Mouse (Mus musculus): ENCODE results near the gene Blcap. TPM values are rescaled to one million over a fixed set of nuclear protein-coding genes. Genes with fewer than 3 reads are reported as not detected.
A peak's percentile ranks its signal among the peaks of the same experiment; 100 is the strongest.

Blcap gene
- total and polyA plus RNA-seq, 3 experiments: 54.3 to 62.4 (median 55.6) TPM

DNA sequence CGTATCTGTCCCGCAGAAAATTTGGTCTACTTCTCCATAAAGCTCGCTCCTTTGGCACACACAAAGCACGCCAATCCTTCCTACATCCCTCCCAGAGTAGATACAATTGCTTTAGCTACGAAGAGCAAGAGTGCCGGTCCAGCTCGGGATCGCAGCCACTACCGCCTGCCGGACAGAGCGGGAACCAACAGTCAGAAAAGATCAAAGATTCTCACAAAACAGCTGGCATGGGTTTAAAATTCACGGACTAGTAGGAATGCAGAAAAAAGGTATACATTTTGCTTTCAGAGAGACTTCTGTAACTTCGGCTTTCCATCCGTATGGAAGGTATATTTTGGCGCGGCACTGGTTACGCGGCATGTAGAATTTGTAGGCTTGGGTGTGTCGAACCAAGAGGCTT, 11.6 kb downstream of the Blcap start:
- Histone ChIP-seq H3K9ac (ENCODE audit: low read depth, low read length) (no peak overlapping the region), H3K4me1 (ENCODE audit: control insufficient read depth, insufficient read depth, low read length) (peaks cover 5% of the 10 kb centered on the region), H3K79me2 (replicated peaks; ENCODE audit: control insufficient read depth, insufficient read depth, low read length) (no peaks in the 10 kb centered on the region; the same call in 1 of the 2 replicates), H3K27me3 (ENCODE audit: control insufficient read depth, insufficient read depth, low read length) (no peaks in the 10 kb centered on the region), H3K27ac (no peak overlapping the region), H3K36me3 (ENCODE audit: control insufficient read depth, insufficient read depth, low read length) (no peaks in the 10 kb centered on the region), H3K4me3 (no peak overlapping the region)
- no peak for TF ChIP-seq POLR2A (IDR thresholded peaks at IDR 0.05; ENCODE audit: insufficient read depth, low read depth, low read length)
- TF ChIP-seq CTCF (IDR thresholded peaks at IDR 0.05): no peak
- no peak for TF ChIP-seq EP300 (IDR thresholded peaks at IDR 0.05; ENCODE audit: insufficient read depth, low read depth, low read length)
- 68% methylated on average over 19 of the region's 19 CpGs for WGBS
- intact Hi-C loops (cut with DNase I): no loop called here
- DNase-seq: no peak

DNA sequence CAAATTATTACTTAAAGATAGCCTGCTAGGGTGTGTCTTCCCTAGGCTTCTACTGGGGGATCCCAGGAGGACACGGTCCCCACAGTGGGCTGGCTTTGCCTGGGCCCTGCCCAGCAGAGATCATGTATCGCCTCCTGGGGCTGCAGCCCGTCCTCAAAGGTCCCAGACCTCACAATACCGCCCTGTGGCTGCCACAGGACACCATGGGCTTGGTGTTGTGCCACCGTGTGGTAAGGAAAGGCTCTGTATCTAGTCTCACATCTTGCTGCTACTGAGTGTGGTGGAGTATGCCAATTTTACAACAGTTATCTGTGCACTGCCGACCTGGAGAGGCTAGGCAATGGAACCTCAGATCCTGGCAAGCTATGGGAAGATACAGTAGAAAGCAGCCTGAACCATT, 12.6 kb downstream of the Blcap start:
- Histone ChIP-seq H3K4me3 (no peak overlapping the region), H3K36me3 (ENCODE audit: control insufficient read depth, insufficient read depth, low read length) (no peaks in the 10 kb centered on the region), H3K79me2 (replicated peaks; ENCODE audit: control insufficient read depth, insufficient read depth, low read length) (no peaks in the 10 kb centered on the region; the same call in 1 of the 2 replicates), H3K27ac (no peak overlapping the region), H3K4me1 (ENCODE audit: control insufficient read depth, insufficient read depth, low read length) (peaks cover 5% of the 10 kb centered on the region), H3K27me3 (ENCODE audit: control insufficient read depth, insufficient read depth, low read length) (no peaks in the 10 kb centered on the region), H3K9ac (ENCODE audit: low read depth, low read length) (no peak overlapping the region)
- 65% methylated on average over 6 of the region's 6 CpGs for WGBS
- no peak for DNase-seq
- TF ChIP-seq EP300 (IDR thresholded peaks at IDR 0.05; ENCODE audit: insufficient read depth, low read depth, low read length) (no peak), CTCF (IDR thresholded peaks at IDR 0.05) (peak; percentile 30)
- intact Hi-C loops (cut with DNase I): no loop called here

DNA sequence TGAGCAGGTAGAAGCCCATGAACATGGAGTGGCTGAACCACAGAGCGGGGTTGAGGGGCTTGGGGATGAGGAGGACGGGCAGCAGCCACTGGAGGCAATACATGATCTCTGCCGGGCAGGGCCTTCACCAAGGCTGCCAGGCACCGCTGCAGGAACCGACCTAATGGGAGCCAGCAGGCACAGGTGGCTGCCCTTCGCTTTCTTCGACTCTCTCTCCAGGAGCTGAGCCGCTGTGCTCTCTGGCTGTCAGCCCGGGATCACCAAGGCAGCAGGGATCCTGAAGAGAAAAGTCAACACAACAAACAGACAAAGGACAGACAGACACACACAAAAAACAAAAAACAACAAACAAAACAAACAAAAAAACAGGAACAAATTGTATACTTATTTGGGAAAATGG, 13.0 kb downstream of the Blcap start:
- Histone ChIP-seq H3K9ac (ENCODE audit: low read depth, low read length) (no peak overlapping the region), H3K27ac (no peak overlapping the region), H3K4me1 (ENCODE audit: control insufficient read depth, insufficient read depth, low read length) (peaks cover 5% of the 10 kb centered on the region), H3K79me2 (replicated peaks; ENCODE audit: control insufficient read depth, insufficient read depth, low read length) (no peaks in the 10 kb centered on the region; the same call in 1 of the 2 replicates), H3K36me3 (ENCODE audit: control insufficient read depth, insufficient read depth, low read length) (no peaks in the 10 kb centered on the region), H3K4me3 (no peak overlapping the region), H3K27me3 (ENCODE audit: control insufficient read depth, insufficient read depth, low read length) (no peaks in the 10 kb centered on the region)
- WGBS: 71% methylated on average over 9 of the region's 9 CpGs
- intact Hi-C loops (cut with DNase I): no loop called here
- DNase-seq: peak in 1 of 2 experiments; percentile 38
- TF ChIP-seq EP300 (IDR thresholded peaks at IDR 0.05; ENCODE audit: insufficient read depth, low read depth, low read length): no peak
- TF ChIP-seq POLR2A (IDR thresholded peaks at IDR 0.05; ENCODE audit: insufficient read depth, low read depth, low read length): no peak
- no peak for TF ChIP-seq CTCF (IDR thresholded peaks at IDR 0.05)

GRCm38 (mm10) chr2:157556074-157556698, 14.9 kb downstream of the Blcap start:
- no peak for DNase-seq
- 67% methylated on average over 5 of the region's 5 CpGs for WGBS
- no peak overlapping the region for H3K4me3 ChIP-seq
- no peaks in the 10 kb centered on the region; the same call in 1 of the 2 replicates for H3K79me2 ChIP-seq (replicated peaks; ENCODE audit: control insufficient read depth, insufficient read depth, low read length)
- H3K27me3 ChIP-seq (ENCODE audit: control insufficient read depth, insufficient read depth, low read length): no peaks in the 10 kb centered on the region
- TF ChIP-seq EP300 (IDR thresholded peaks at IDR 0.05; ENCODE audit: insufficient read depth, low read depth, low read length): no peak
- TF ChIP-seq CTCF (IDR thresholded peaks at IDR 0.05): no peak
- TF ChIP-seq POLR2A (IDR thresholded peaks at IDR 0.05; ENCODE audit: insufficient read depth, low read depth, low read length): no peak
- intact Hi-C loops (cut with DNase I): no loop called here
- H3K27ac ChIP-seq: no peak overlapping the region
- H3K9ac ChIP-seq (ENCODE audit: low read depth, low read length): no peak overlapping the region
- no peaks in the 10 kb centered on the region for H3K36me3 ChIP-seq (ENCODE audit: control insufficient read depth, insufficient read depth, low read length)
- peaks cover 11% of the 10 kb centered on the region for H3K4me1 ChIP-seq (ENCODE audit: control insufficient read depth, insufficient read depth, low read length)

DNA sequence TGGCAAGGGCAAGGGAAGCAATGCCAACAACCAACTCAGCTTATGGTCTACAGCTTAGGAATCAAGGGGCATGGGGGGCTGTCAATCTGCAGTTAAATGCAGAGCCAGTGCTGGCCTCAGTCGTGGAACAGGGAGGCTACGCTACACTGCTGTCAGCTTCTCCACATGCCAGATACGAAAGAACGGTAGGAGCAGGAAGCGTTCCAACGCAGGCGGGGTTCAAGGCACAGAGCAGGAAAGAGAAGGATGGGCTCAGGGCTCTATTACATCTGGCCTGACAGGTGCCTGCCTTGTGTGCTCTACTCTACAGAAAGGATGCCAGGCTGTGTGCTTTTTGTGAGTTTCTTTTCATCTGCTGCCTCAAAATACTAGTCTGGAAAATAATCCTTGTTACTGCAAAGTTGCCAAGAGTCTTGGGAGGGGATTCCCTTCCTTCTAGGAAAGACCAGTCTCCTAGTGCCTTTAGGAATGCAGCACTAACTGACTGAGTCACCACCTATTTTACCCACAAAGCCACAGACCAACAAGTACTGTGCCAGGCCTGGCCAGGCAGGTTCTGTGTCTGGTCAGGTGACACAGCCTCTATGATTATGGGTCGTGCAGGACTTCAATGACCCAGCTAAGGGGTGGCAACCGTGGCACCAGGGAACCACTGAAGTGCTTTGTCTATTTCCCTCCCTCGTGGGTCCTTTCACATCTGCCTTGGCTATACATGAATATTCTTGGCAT, 18.8 kb downstream of the Blcap start:
- H3K4me1 ChIP-seq (ENCODE audit: control insufficient read depth, insufficient read depth, low read length): peaks cover 11% of the 10 kb centered on the region
- H3K27me3 ChIP-seq (ENCODE audit: control insufficient read depth, insufficient read depth, low read length): no peaks in the 10 kb centered on the region
- no peak for DNase-seq
- no peak for TF ChIP-seq CTCF (IDR thresholded peaks at IDR 0.05)
- TF ChIP-seq POLR2A (IDR thresholded peaks at IDR 0.05; ENCODE audit: insufficient read depth, low read depth, low read length): no peak
- no peak for TF ChIP-seq EP300 (IDR thresholded peaks at IDR 0.05; ENCODE audit: insufficient read depth, low read depth, low read length)
- no peak overlapping the region for H3K27ac ChIP-seq
- WGBS: 38% methylated on average over 10 of the region's 10 CpGs
- no peaks in the 10 kb centered on the region; the same call in 1 of the 2 replicates for H3K79me2 ChIP-seq (replicated peaks; ENCODE audit: control insufficient read depth, insufficient read depth, low read length)
- H3K36me3 ChIP-seq (ENCODE audit: control insufficient read depth, insufficient read depth, low read length): no peaks in the 10 kb centered on the region
- no peak overlapping the region for H3K4me3 ChIP-seq
- no peak overlapping the region for H3K9ac ChIP-seq (ENCODE audit: low read depth, low read length)
- intact Hi-C loops (cut with DNase I): no loop called here

- no peak for DNase-seq
- intact Hi-C loops (cut with DNase I): no loop called here
- WGBS: 80% methylated on average over 4 of the region's 4 CpGs
Measured at GRCm38 (mm10) chr2:157550292-157550691, 20.8 kb downstream of the Blcap start.

More at GRCm38 (mm10) chr2:157550292-157550691, 20.8 kb downstream of the Blcap start:
- Histone ChIP-seq H3K79me2 (replicated peaks; ENCODE audit: control insufficient read depth, insufficient read depth, low read length) (no peaks in the 10 kb centered on the region; the same call in 1 of the 2 replicates), H3K4me3 (no peak overlapping the region), H3K4me1 (ENCODE audit: control insufficient read depth, insufficient read depth, low read length) (peaks cover 11% of the 10 kb centered on the region), H3K27ac (no peak overlapping the region), H3K36me3 (ENCODE audit: control insufficient read depth, insufficient read depth, low read length) (no peaks in the 10 kb centered on the region), H3K9ac (ENCODE audit: low read depth, low read length) (no peak overlapping the region), H3K27me3 (ENCODE audit: control insufficient read depth, insufficient read depth, low read length) (no peaks in the 10 kb centered on the region)
- TF ChIP-seq EP300 (IDR thresholded peaks at IDR 0.05; ENCODE audit: insufficient read depth, low read depth, low read length): no peak
- TF ChIP-seq CTCF (IDR thresholded peaks at IDR 0.05): no peak
- no peak for TF ChIP-seq POLR2A (IDR thresholded peaks at IDR 0.05; ENCODE audit: insufficient read depth, low read depth, low read length)
